Mouse (Mus musculus) mature B cell (primary cell): ENCODE results near the gene Agbl5.

Experiments
- in situ Hi-C: fragments of 300-500 bp; cut with MboI; formaldehyde crosslinking; loops from 2 replicates; pipeline ENCODE4 v1.14.3; 2019

Gene Agbl5

GRCm38 (mm10) chr5:30920621-30921020 is 32.1 kb downstream of the Agbl5 start:
- in situ Hi-C loops = no loop called here

- in situ Hi-C loops = no loop called here
Observed at GRCm38 (mm10) chr5:30921256-30922033, 33.0 kb downstream of the Agbl5 start, which contains the start of gene Khk. TSS of gene Khk (plus strand) at chr5:30921431.

DNA sequence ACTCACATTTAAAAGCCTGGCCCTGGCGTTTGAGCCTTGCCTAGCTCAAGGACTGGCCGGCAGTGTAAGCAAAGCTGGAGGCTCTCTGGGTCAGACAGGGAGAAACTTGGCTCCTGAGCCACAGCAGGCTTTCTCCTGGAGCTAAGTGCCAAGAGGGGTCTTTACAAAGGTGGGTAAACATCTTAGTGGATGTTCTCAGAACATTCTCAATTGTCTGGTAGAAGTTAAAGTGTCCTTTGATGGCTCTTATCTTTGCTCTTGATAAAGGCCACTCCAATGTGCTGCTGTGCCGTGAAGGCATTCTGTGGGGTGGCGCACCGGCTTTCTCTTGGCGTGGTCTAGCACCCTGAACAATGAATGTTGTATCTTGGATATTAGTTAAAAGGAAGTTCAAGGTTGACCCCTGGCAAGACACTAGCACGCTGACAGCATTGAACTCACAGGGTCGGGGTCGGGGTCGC is 34.1 kb downstream of the Agbl5 start:
- in situ Hi-C loops = no loop called here

GRCm38 (mm10) chr5:30923119-30923518 is 34.6 kb downstream of the Agbl5 start:
- in situ Hi-C loops = no loop called here

DNA sequence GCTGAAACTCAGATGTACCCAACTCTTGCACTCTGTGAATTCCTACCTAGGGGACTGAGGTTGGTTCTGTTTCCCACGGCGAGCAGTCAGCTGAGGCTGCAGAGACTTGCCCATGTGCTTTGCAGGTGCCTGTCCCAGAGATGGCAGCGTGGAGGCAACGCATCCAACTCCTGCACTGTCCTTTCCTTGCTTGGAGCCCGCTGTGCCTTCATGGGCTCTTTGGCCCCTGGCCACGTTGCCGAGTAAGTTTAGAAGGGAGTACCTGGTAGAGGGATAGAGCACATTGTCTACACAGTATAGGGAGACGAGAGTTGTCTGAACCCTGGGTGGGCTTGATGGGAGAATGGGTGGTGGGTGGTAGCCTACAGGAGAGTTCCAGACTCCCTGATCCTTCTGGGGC is 36.1 kb downstream of the Agbl5 start:
- in situ Hi-C loops = no loop called here

GRCm38 (mm10) chr5:30925217-30925616 is 36.7 kb downstream of the Agbl5 start:
- in situ Hi-C loops = no loop called here

- in situ Hi-C loops = no loop called here
Observed at GRCm38 (mm10) chr5:30926073-30926472, 37.6 kb downstream of the Agbl5 start.

- in situ Hi-C loops = no loop called here
Observed at GRCm38 (mm10) chr5:30927945-30928529, 39.5 kb downstream of the Agbl5 start.

GRCm38 (mm10) chr5:30930121-30930520 is 41.6 kb downstream of the Agbl5 start:
- in situ Hi-C loops = loop anchor here (10.0 kb wide), 1 partner anchor 125 kb away; no protein-coding TSS in a partner anchor

- in situ Hi-C loops = loop anchor here (10.0 kb wide), 1 partner anchor 126 kb away; no protein-coding TSS in a partner anchor
Observed at GRCm38 (mm10) chr5:30930846-30931245, 42.4 kb downstream of the Agbl5 start.

DNA sequence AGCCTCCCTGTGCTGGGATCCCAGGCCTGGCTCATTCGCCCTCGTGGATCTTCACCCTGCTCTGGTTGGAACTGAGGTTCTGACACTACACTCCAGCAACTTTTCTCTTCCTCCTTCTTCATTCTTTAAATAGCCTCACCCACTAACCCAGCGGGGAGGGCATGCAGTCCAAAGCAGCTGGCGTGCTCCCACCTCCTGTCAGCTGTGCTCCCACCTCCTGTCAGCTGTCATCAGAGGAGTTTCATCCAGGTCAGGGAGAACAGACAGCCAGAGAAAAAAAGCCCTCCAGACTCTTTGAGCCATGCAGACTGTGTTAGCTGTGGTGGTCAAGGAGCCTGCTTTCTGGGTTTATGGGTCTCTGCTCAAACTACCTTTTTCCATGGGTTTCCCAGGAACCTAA is 42.9 kb downstream of the Agbl5 start:
- in situ Hi-C loops = loop anchor here (10.0 kb wide), 1 partner anchor 127 kb away; no protein-coding TSS in a partner anchor

DNA sequence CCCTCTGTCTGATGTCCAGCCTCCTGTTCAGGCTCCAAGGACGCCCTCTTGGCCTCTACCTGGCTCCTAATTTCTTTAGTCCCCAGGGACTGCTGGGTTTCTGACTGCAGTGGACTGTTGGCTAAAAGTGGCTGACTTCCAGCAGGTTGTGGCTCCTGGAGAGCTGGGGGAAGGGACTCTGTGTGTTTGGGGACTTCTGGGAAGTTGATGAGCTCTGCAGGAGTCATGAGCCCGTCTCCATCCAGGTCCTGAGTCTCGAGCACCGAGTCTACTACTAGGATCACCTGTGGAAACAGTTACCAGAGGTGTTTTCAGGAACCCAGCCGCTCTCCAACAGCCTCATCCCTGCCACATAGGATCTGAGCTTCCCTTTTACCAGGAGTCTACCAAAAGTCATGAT is 45.2 kb downstream of the Agbl5 start:
- in situ Hi-C loops = loop anchor here (10.0 kb wide), 1 partner anchor 129 kb away; no protein-coding TSS in a partner anchor

GRCm38 (mm10) chr5:30934725-30935461 is 46.4 kb downstream of the Agbl5 start:
- in situ Hi-C loops = loop anchor here (10.0 kb wide), 1 partner anchor 130 kb away; no protein-coding TSS in a partner anchor

DNA sequence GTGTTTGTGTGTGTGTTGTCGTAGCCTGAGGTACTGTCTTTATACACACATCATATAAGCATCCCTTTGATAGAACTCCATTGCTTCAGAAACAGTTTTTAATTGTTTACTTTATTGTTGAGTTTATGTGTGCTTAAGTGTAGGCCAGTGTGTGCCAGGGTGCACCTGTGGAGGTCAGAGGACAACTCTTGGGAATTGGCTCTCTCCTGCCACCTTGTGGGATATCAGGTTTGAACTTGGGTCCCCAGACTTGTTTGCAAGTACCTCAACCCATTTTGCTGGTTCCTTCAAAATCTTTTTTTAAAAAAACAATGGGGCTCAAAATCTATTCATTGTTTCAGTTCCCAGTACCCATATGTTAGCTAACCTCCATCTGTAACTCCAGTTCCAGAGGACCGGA is 54.5 kb downstream of the Agbl5 start:
- in situ Hi-C loops = no loop called here

DNA sequence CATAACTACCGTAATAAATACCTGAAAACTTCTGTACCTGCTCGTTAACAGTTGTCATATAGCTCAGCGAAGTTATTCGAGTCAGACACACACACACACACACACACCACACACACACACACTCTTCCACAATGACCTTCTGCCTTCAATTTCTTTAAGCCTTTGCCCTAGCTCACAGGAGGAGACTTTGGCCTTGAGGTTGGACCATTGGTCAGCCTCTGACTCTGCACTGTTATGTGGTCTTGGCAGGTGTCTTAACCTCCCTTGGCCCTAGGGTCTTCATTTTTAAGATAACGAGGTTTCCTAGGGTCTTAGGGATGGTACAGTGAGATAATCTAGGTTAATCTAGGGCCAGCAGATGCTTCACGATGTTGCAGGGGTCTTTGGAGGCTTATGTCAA is 55.9 kb downstream of the Agbl5 start:
- in situ Hi-C loops = no loop called here

DNA sequence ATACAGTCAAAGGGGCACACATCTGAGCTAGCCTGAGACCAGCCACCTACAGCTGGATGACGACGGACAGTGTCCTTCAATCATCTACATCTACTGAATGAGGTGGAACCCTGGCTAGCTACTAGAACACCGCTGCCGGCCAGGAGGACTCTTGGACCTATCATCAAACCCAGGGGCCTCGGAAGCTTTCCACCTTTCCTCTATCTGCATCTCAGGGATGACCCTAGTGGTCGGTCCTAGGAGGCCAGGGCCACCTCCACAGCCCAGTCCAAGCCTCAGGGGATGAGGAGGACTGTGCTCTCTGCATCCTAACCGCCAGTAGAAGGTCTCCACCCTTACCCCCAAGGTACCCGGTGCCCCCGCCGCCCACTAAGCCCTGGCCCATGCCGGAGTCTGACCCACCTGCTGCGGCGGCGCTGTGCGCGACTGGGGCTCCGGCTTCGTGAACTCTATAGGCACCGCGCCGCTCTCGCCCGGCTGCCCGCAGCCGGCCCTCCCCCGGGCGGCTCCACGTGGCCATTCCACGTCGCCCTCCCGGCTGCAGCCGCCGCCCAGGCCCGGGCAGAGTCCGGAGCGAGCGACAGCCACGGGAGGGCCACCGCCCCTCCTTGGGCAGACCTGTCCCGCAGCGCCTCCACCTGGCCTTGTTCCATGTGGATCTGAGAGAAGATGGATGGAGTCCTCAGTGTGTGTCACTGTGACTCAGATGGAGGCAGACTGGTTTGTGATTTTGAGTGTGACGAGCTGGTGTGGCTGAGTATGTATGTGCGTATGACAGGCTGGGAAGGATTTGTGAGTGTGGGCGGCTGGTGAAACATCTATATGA is 56.7 kb downstream of the Agbl5 start, which contains the start of gene Cgref1:
Cgref1 (minus strand) TSS at position 636 of the 826 bp plus-strand sequence.
- in situ Hi-C loops = no loop called here

GRCm38 (mm10) chr5:30948620-30949019 is 60.1 kb downstream of the Agbl5 start:
- in situ Hi-C loops = no loop called here

DNA sequence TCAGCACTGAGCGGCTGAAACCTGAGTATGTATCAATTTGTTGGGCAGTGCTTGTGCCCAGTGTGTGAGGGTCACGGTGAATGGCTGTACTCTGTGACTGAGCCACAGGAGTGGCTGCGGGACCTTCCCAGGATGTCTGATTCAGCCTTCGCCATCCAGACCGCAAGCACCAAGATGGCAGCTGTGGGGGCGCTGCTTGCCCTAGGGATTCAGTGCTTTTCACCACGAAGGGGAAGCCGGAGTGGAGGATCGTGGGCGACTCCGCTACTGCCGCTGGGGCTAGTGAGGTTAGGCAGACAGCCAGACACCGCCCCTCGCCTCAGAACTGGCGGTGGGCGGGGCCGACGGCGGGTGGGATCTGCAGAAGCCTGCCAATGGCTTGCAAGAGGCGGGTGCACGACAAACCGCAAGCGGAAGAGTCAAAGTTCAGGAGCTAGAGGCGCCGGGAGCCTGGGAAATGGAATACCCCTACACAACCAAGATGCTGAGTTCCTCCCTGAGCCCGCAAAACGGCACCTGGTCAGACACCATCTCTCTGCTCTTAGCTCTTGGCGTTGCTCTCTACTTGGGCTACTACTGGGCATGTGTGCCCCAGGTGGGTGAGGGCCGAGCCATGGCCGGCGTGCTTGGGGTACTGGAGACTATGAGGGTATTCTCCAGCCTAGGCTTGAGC is 61.3 kb downstream of the Agbl5 start:
- in situ Hi-C loops = no loop called here

- in situ Hi-C loops = no loop called here
Observed at GRCm38 (mm10) chr5:30950451-30950850, 62.0 kb downstream of the Agbl5 start.

- in situ Hi-C loops = no loop called here
Observed at GRCm38 (mm10) chr5:30950922-30951321, 62.4 kb downstream of the Agbl5 start.

DNA sequence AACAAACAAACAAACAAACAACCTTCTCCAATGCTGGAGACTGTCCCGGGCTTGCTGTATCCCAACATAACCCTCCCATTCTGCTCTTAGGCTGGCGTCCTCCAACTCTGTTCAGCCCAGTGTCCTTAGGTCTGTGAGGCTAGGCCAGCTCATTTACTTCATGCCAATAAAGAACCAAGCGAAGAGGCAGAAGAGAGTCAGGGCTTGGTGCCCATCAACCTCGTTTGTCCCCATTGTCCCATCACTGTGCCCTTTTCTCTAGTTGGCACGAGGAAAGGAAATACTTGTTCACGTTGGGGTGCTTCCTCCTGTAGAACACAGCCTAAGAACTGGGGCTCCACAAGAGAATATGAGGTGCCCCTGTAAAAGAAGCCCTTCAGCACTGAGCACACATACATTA is 63.2 kb downstream of the Agbl5 start:
- in situ Hi-C loops = no loop called here
